Mouse (Mus musculus): ENCODE measurements around the gene BC035044. TPM values are rescaled to one million over a fixed set of nuclear protein-coding genes. Genes with fewer than 3 reads are reported as not detected.

BC035044 gene
- polyA plus RNA-seq, 1 experiment from 2014 or later: 1.9 TPM

Small RNAs within 50 kb of the gene (microRNA-seq; reads per million reads assigned to microRNA genes)
- gene Gm27336: not detected

Other genes starting within 250 kb of the BC035044 start
- gene Clec2h, start 228.7 kb downstream of the BC035044 start, polyA plus RNA-seq (2015; fragmentation: Nextera tagmentation; extraction: Ambion mirVana): 26.4 and 41.6 TPM in 2 replicates
- not detected in 2 replicates for gene Klrb1, start 168.1 kb downstream of the BC035044 start, polyA plus RNA-seq (2015; fragmentation: Nextera tagmentation; extraction: Ambion mirVana)
- 0.13 and 0.38 TPM in 2 replicates for gene Klrb1c, start 101.9 kb downstream of the BC035044 start, polyA plus RNA-seq (2015; fragmentation: Nextera tagmentation; extraction: Ambion mirVana)
- 0.38 TPM in 1 of 2 replicates, not detected in the other for gene Gm44511, start 64.8 kb downstream of the BC035044 start, polyA plus RNA-seq (2015; fragmentation: Nextera tagmentation; extraction: Ambion mirVana)
- gene Klrb1b, start 64.8 kb downstream of the BC035044 start, polyA plus RNA-seq (2015; fragmentation: Nextera tagmentation; extraction: Ambion mirVana): 1.1 and 1.4 TPM in 2 replicates
- 0.22 and 0.40 TPM in 2 replicates for gene Clec2i, start 3.5 kb downstream of the BC035044 start, polyA plus RNA-seq (2015; fragmentation: Nextera tagmentation; extraction: Ambion mirVana)
- not detected in 2 replicates for gene Clec2g, start 43.3 kb upstream of the BC035044 start, polyA plus RNA-seq (2015; fragmentation: Nextera tagmentation; extraction: Ambion mirVana)
- 0.46 and 0.75 TPM in 2 replicates for gene Klrb1f, start 154.8 kb upstream of the BC035044 start, polyA plus RNA-seq (2015; fragmentation: Nextera tagmentation; extraction: Ambion mirVana)
- 16.7 and 21.7 TPM in 2 replicates for gene Clec2e, start 209.8 kb upstream of the BC035044 start, polyA plus RNA-seq (2015; fragmentation: Nextera tagmentation; extraction: Ambion mirVana)

Measured in intestine, embryonic 16.5 days (tissue).